Mouse (Mus musculus): ENCODE results near the gene Trim27.

- TF ChIP-seq POLR2A (IDR thresholded peaks at IDR 0.05; ENCODE audit: borderline replicate concordance, low read depth, low read length), result no peak
- TF ChIP-seq CTCF (IDR thresholded peaks at IDR 0.05; ENCODE audit: low read depth, low read length), result no peak
These were observed 20.1 kb downstream of the Trim27 start for GRCm38 (mm10) chr13:21199046-21200028.

All from bone marrow macrophage, adult 2 months (primary cell).